Mouse (Mus musculus) bone marrow macrophage, adult 2 months (primary cell): Measurements from ENCODE around the gene Aqp2. TPM values are rescaled to one million over a fixed set of nuclear protein-coding genes. Genes with fewer than 3 reads are reported as not detected.

ENCODE experiments used
- H3K27ac ChIP-seq: 2 replicates; pipeline ENCODE4 v1.5.1; 2012; ENCODE audit warnings: low read depth, low read length; ENCODE audit not compliant: insufficient read depth
- H3K4me1 ChIP-seq: 2 replicates; pipeline ENCODE4 v1.6.1; 2012; ENCODE audit warnings: low read length; ENCODE audit not compliant: control insufficient read depth, insufficient read depth
- H3K4me3 ChIP-seq: 2 replicates; pipeline ENCODE4 v1.5.1; 2012; ENCODE audit warnings: mild to moderate bottlenecking, low read length, moderate library complexity; ENCODE audit not compliant: insufficient read depth
- CTCF ChIP-seq: IDR thresholded peaks from 2 replicates; pipeline ENCODE4 v1.5.1; 2012; ENCODE audit warnings: low read depth, mild to moderate bottlenecking, low read length, moderate library complexity
- POLR2A ChIP-seq: IDR thresholded peaks from 2 replicates; pipeline ENCODE4 v1.6.1; 2012; ENCODE audit warnings: mild to moderate bottlenecking, low read depth, low read length, borderline replicate concordance
- polyA plus RNA-seq: library from polyadenylated mRNA; stranded (reverse); fragments of >200 nt; gene quantifications from 2 replicates; pipeline ENCODE4 v1.2.4, GENCODE M21; 2012; ENCODE audit not compliant: missing spikeins, insufficient read depth, insufficient read length

Aqp2 gene
- polyA plus RNA-seq, 1 experiment, result not detected

- TF ChIP-seq CTCF (no peak), POLR2A (no peak)
- H3K4me1 ChIP-seq, result peaks cover 4% of the 10 kb centered on the region
- no peak overlapping the region for H3K4me3 ChIP-seq
- no peak overlapping the region for H3K27ac ChIP-seq
Measured at GRCm38 (mm10) chr15:99614273-99614672, 35.4 kb downstream of the Aqp2 start.

- no peak overlapping the region for H3K27ac ChIP-seq
- H3K4me3 ChIP-seq, result no peak overlapping the region
- peaks cover 4% of the 10 kb centered on the region for H3K4me1 ChIP-seq
- TF ChIP-seq POLR2A (no peak), CTCF (no peak)
Measured at GRCm38 (mm10) chr15:99614753-99615152, 35.9 kb downstream of the Aqp2 start.

GRCm38 (mm10) chr15:99615246-99615645, 36.4 kb downstream of the Aqp2 start:
- peaks cover 4% of the 10 kb centered on the region for H3K4me1 ChIP-seq

GRCm38 (mm10) chr15:99618595-99618994, 39.7 kb downstream of the Aqp2 start:
- Histone ChIP-seq H3K27ac (no peak overlapping the region), H3K4me1 (peaks cover 7% of the 10 kb centered on the region), H3K4me3 (no peak overlapping the region)
- TF ChIP-seq CTCF (no peak), POLR2A (no peak)

More at GRCm38 (mm10) chr15:99615246-99615645, 36.4 kb downstream of the Aqp2 start:
- Histone ChIP-seq H3K27ac (no peak overlapping the region), H3K4me3 (no peak overlapping the region)
- TF ChIP-seq CTCF (no peak), POLR2A (no peak)

- Histone ChIP-seq H3K4me3 (no peak overlapping the region), H3K4me1 (peaks cover 7% of the 10 kb centered on the region), H3K27ac (no peak overlapping the region)
- TF ChIP-seq CTCF, result no peak
- no peak for TF ChIP-seq POLR2A
Measured at GRCm38 (mm10) chr15:99619821-99620220, 41.0 kb downstream of the Aqp2 start.

GRCm38 (mm10) chr15:99622063-99622462, 43.2 kb downstream of the Aqp2 start:
- peaks cover 7% of the 10 kb centered on the region for H3K4me1 ChIP-seq
- no peak for TF ChIP-seq CTCF
- TF ChIP-seq POLR2A, result no peak
- no peak overlapping the region for H3K27ac ChIP-seq
- no peak overlapping the region for H3K4me3 ChIP-seq

- Histone ChIP-seq H3K27ac (no peak overlapping the region), H3K4me1 (peaks cover 3% of the 10 kb centered on the region; the same call in 1 of the 2 replicates), H3K4me3 (no peak overlapping the region)
- TF ChIP-seq POLR2A, result no peak
- TF ChIP-seq CTCF, result no peak
Measured at GRCm38 (mm10) chr15:99631618-99632017, 52.8 kb downstream of the Aqp2 start.

Other genes with a start within 250 kb of the Aqp2 start
- 18.9 and 23.2 TPM in 2 replicates for gene Fmnl3, start 208.6 kb upstream of the Aqp2 start, polyA plus RNA-seq
- gene Tmbim6, start 186.2 kb upstream of the Aqp2 start, polyA plus RNA-seq, result 647 and 669 TPM in 2 replicates
- 4.0 and 10.3 TPM in 2 replicates for gene Nckap5l, start 121.3 kb upstream of the Aqp2 start, polyA plus RNA-seq
- gene Bcdin3d, start 104.3 kb upstream of the Aqp2 start, polyA plus RNA-seq, result 5.2 and 6.7 TPM in 2 replicates
- gene Faim2, start 50.9 kb upstream of the Aqp2 start, polyA plus RNA-seq, result 0.05 TPM in 1 of 2 replicates, not detected in the other
- gene Aqp5, start 11.7 kb downstream of the Aqp2 start, polyA plus RNA-seq, result not detected in 2 replicates
- gene Aqp6, start 22.3 kb downstream of the Aqp2 start, polyA plus RNA-seq, result not detected in 2 replicates
- gene Racgap1, start 72.6 kb downstream of the Aqp2 start, polyA plus RNA-seq, result 55.8 and 56.8 TPM in 2 replicates
- not detected in 2 replicates for gene Asic1, start 91.3 kb downstream of the Aqp2 start, polyA plus RNA-seq
- gene Smarcd1, start 123.1 kb downstream of the Aqp2 start, polyA plus RNA-seq, result 17.7 and 19.4 TPM in 2 replicates
- gene Gm17349, start 126.4 kb downstream of the Aqp2 start, polyA plus RNA-seq, result not detected in 2 replicates
- gene Gpd1, start 138.5 kb downstream of the Aqp2 start, polyA plus RNA-seq, result 0.37 and 1.2 TPM in 2 replicates
- gene Cox14, start 146.6 kb downstream of the Aqp2 start, polyA plus RNA-seq, result 62.3 and 71.3 TPM in 2 replicates
- gene Cers5, start 193.8 kb downstream of the Aqp2 start, polyA plus RNA-seq, result 74.9 and 77.3 TPM in 2 replicates